20 mouse cellular contexts compared by ENCODE assay signal in genomic region chr12:7896156-7896555, GRCm38 (mm10).
"Had no signal": no experiment of that assay in that cellular context is flagged by ENCODE, and none has a peak within 500 bp of the region (broad histone marks: within the 10 kb centered on the region; RNA-seq: fewer than 3 reads in every experiment).

No protein-coding gene starts in this region.

- H3K9me3 ChIP-seq: lung, embryonic 15.5 days; midbrain, embryonic 10.5 days; midbrain, embryonic 12.5 days; neural tube, embryonic 13.5 days; neural tube, embryonic 15.5 days had no signal

- DNase-seq: liver, postnatal 0 days; lung, adult 2 months; lung, postnatal 4 days; midbrain, embryonic 14.5 days; retina, postnatal 1 day; right cerebral cortex, adult 18-20 months; right cerebral cortex, postnatal 25 days; right cerebral cortex, postnatal 4 days; spleen, adult 18-20 months; thymus, adult 18-20 months; thymus, postnatal 14 days; thymus, postnatal 36 days had no signal

- H3K4me3 ChIP-seq: lung, embryonic 15.5 days; midbrain, embryonic 10.5 days; midbrain, embryonic 12.5 days; myocyte; neural tube, embryonic 13.5 days; neural tube, embryonic 15.5 days had no signal

- H3K4me2 ChIP-seq: lung, embryonic 15.5 days; midbrain, embryonic 12.5 days; neural tube, embryonic 13.5 days; neural tube, embryonic 15.5 days had no signal

- ATAC-seq: liver, postnatal 0 days; lung, postnatal 0 days; midbrain, embryonic 16.5 days had no signal

- H3K4me1 ChIP-seq: lung, embryonic 15.5 days; midbrain, embryonic 10.5 days; midbrain, embryonic 12.5 days; neural tube, embryonic 13.5 days; neural tube, embryonic 15.5 days had no signal

- H3K36me3 ChIP-seq: lung, embryonic 15.5 days; midbrain, embryonic 10.5 days; midbrain, embryonic 12.5 days; neural tube, embryonic 13.5 days; neural tube, embryonic 15.5 days had no signal

- H3K27ac ChIP-seq: lung, embryonic 15.5 days; midbrain, embryonic 10.5 days; midbrain, embryonic 12.5 days; neural tube, embryonic 13.5 days; neural tube, embryonic 15.5 days had no signal

- H3K9ac ChIP-seq: liver, postnatal 0 days; lung, embryonic 15.5 days; midbrain, embryonic 12.5 days; neural tube, embryonic 13.5 days; neural tube, embryonic 15.5 days had no signal

- H3K27me3 ChIP-seq: lung, embryonic 15.5 days; midbrain, embryonic 12.5 days; neural tube, embryonic 13.5 days; neural tube, embryonic 15.5 days had no signal
